Mouse (Mus musculus) spleen, adult 2 months (tissue): ENCODE measurements around the gene Otop1. TPM values are rescaled to one million over a fixed set of nuclear protein-coding genes. Genes with fewer than 3 reads are reported as not detected.

ENCODE experiments used
- DNase-seq, 2 experiments: peaks; one replicate each; pipeline versions ENCODE4 v3.0.0 to v3.0.0-alpha.2; 2012 to 2021; ENCODE audit warnings: low spot score in 2 of 2, low read depth in 1 of 2
- H3K27ac ChIP-seq: fragments of 200-500 bp; 2 replicates; pipeline ENCODE4 v1.5.1; 2012; ENCODE audit warnings: low read length, inconsistent platforms; ENCODE audit not compliant: insufficient read depth
- H3K27me3 ChIP-seq: fragments of 200-500 bp; 2 replicates; pipeline ENCODE4 v1.6.1; 2012; ENCODE audit warnings: mild to moderate bottlenecking, moderate library complexity, low read length, inconsistent platforms; ENCODE audit not compliant: control insufficient read depth, insufficient read depth
- H3K36me3 ChIP-seq: fragments of 200-500 bp; 2 replicates; pipeline ENCODE4 v1.6.1; 2012; ENCODE audit warnings: mild to moderate bottlenecking, low read length, inconsistent platforms; ENCODE audit not compliant: control insufficient read depth, insufficient read depth
- H3K4me1 ChIP-seq: fragments of 200-500 bp; 2 replicates; pipeline ENCODE4 v1.6.1; 2011; ENCODE audit warnings: inconsistent platforms; ENCODE audit not compliant: control insufficient read depth, insufficient read depth, insufficient read length
- H3K4me3 ChIP-seq: fragments of 200-500 bp; 2 replicates; pipeline ENCODE4 v1.5.1; 2011; ENCODE audit warnings: mild to moderate bottlenecking, inconsistent platforms; ENCODE audit not compliant: insufficient read depth, insufficient read length; ENCODE audit errors: extremely low read depth
- CTCF ChIP-seq: fragments of 200-500 bp; IDR thresholded peaks from 2 replicates; pipeline ENCODE4 v1.5.1; 2011; ENCODE audit warnings: mild to moderate bottlenecking, inconsistent platforms; ENCODE audit not compliant: insufficient read depth, insufficient read length, insufficient replicate concordance; ENCODE audit errors: extremely low read depth
- POLR2A ChIP-seq: fragments of 200-500 bp; IDR thresholded peaks from 2 replicates; pipeline ENCODE4 v1.6.1; 2011; ENCODE audit warnings: low read depth, low read length, inconsistent platforms
- WGBS: fragments of 180-500 bp; shearing (Covaris S2); methylation state at CpG from one replicate; pipeline ENCODE4 v1.1.7; 2018; 5-methylcytosine and 5-hydroxymethylcytosine counted together
- polyA plus RNA-seq: library from polyadenylated mRNA; depleted of rRNA; stranded (reverse); fragments of >200 nt; gene quantifications from 2 replicates; pipeline ENCODE4 v1.2.3, GENCODE M21; 2012; rRNA removed

Otop1 gene
- polyA plus RNA-seq, 1 experiment = 0.04 TPM

DNA sequence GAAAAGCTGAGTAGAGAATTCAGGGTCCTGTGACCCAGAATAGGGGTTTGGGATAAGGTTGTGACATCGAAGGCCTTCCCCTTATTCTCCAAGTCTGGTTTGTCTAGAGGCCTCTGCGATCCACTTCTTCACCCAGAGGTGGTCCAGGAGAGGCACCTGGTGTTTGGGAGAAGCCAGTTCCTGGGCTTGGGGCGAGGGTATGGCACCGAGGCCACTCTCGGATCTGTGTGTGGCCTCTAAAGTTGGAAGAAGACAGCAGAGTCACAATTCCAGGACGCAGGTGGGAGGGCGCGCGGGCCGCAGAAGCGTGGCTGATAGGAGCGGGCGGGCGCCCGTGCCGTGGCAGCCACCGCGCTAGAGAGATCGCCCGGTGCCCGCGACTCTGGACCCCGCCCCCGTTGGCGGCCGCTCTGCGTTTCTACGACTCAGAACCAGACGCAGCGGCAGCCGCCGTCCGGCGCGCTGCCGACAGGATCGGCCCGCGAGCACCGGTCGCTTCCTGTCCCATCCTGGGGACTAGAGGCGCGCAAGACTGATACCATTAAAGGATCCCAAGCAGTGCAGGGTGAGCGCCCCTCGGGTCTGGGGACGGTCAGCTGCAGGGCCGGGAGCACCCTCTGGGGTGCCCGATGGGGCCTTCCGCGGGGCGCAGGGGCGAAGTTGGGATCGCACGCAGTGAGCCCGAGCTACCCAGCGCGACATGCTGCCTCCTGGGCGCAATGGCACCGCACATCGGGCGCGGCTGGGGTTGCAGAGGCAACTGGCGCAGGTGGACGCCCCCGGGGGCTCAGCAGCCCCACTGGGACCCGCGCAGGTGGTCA, 43.4 kb downstream of the Otop1 start, which contains the start of gene Drd5:
Drd5 (plus strand) TSS at position 402 of the 821 bp plus-strand sequence.
- no peak for DNase-seq
- no peak within 1 kb of the TSS for H3K27ac ChIP-seq
- no peak for TF ChIP-seq POLR2A
- TF ChIP-seq CTCF = no peak
- H3K4me3 ChIP-seq = no peak within 1 kb of the TSS; the same call in 1 of the 2 replicates
- H3K36me3 ChIP-seq = no peaks in the 10 kb centered on the region
- 5% methylated on average over 66 of the region's 67 CpGs for WGBS
- no peaks in the 10 kb centered on the region; the same call in none of the 2 replicates for H3K4me1 ChIP-seq
- peaks cover 2% of the 10 kb centered on the region; the same call in 1 of the 2 replicates for H3K27me3 ChIP-seq

GRCm38 (mm10) chr5:38333381-38333780, 57.6 kb downstream of the Otop1 start:
- TF ChIP-seq POLR2A (no peak), CTCF (no peak)
- 12% methylated on average over 4 of the region's 4 CpGs for WGBS
- Histone ChIP-seq H3K27ac (no peak overlapping the region), H3K36me3 (no peaks in the 10 kb centered on the region), H3K4me3 (no peak overlapping the region), H3K4me1 (no peaks in the 10 kb centered on the region), H3K27me3 (no peaks in the 10 kb centered on the region)
- DNase-seq = peak in 1 of 2 experiments; percentile 22

DNA sequence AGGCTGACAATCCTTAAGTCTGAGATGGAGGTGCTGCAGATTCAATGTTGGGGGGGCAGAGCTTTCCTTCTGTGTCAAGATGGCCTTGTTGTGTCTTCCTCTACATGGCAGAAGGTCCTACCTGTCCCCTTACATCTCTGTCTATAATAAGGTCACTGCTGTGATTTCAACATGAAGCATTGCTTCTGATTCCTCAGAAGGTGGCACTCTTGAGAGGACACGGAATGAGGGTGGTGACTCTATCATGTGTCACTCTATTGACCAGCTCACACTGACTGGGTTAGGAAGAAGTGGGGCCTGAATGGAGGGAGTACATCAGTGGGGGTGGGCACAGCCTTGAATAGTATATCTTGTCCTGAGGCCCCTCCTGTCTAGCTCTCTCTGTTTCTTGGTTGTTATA, 58.8 kb downstream of the Otop1 start:
- TF ChIP-seq POLR2A (no peak), CTCF (no peak)
- 37% methylated on average over 1 of the region's 1 CpGs for WGBS
- no peak for DNase-seq
- Histone ChIP-seq H3K27ac (no peak overlapping the region), H3K4me3 (no peak overlapping the region), H3K4me1 (no peaks in the 10 kb centered on the region), H3K27me3 (no peaks in the 10 kb centered on the region), H3K36me3 (no peaks in the 10 kb centered on the region)

DNA sequence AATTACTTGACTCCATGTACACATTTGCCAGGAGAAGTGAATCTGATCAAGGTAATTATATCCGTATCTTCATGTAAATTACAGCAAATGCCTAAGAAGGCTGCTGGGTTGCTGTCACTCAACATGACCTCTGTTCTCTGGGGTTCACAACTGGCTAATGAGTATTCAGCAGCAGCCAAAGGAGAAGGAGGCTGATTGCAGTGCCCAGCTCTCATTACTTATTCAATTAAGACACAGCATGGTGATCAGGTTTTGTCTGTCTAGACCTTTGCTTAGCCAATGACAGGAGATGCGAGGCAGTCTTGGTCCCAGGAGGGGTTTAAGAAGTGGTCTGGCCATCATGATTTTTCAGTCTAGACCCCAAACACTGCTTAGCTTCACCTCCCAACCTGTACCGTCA, 67.3 kb downstream of the Otop1 start:
- no peak for TF ChIP-seq CTCF
- no peak overlapping the region for H3K4me3 ChIP-seq
- 84% methylated on average over 3 of the region's 3 CpGs for WGBS
- H3K27me3 ChIP-seq = no peaks in the 10 kb centered on the region
- DNase-seq = no peak
- H3K27ac ChIP-seq = no peak overlapping the region
- no peaks in the 10 kb centered on the region for H3K4me1 ChIP-seq
- H3K36me3 ChIP-seq = no peaks in the 10 kb centered on the region

DNA sequence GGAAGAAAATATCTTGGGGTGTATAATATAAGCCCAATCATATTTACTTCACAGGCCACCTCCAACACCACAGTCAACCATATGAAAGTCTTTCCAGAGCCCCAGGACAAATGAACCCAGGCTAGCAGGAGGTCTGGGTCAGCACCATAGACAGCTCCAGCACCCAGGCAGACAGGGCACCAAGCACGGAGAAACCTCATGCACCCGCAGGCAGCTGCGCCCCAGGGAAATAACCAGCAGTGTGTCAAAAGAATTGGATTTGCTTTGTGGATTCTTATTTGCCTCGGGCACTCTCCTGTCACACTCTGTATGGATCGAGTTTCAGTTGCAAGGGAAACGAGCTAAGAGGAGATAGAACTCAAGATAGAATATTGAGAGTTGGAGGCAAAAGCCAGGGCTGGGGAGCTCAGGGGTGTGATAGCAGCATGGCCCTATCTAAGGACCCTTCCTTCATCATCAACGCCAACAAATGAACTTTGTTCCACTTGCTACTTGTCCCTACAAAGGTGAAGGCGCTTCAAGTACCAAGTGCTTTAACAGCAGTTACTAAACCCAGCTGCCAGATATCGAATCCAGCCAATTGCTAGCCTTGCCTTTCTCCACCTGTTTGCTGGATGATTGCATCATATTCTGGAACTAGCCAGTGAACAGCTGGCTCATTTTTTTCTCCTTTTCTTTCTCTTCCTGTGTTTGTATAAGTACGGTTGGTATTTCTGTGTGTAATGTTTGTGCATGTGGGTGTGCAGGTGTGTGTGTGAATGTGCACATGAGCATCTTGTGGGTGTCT, 71.1 kb downstream of the Otop1 start:
- 38% methylated on average over 10 of the region's 10 CpGs for WGBS
- no peak for DNase-seq
- TF ChIP-seq CTCF (no peak), POLR2A (no peak)
- H3K36me3 ChIP-seq = no peaks in the 10 kb centered on the region
- no peak overlapping the region for H3K27ac ChIP-seq
- no peak overlapping the region for H3K4me3 ChIP-seq
- no peaks in the 10 kb centered on the region for H3K27me3 ChIP-seq
- no peaks in the 10 kb centered on the region for H3K4me1 ChIP-seq

DNA sequence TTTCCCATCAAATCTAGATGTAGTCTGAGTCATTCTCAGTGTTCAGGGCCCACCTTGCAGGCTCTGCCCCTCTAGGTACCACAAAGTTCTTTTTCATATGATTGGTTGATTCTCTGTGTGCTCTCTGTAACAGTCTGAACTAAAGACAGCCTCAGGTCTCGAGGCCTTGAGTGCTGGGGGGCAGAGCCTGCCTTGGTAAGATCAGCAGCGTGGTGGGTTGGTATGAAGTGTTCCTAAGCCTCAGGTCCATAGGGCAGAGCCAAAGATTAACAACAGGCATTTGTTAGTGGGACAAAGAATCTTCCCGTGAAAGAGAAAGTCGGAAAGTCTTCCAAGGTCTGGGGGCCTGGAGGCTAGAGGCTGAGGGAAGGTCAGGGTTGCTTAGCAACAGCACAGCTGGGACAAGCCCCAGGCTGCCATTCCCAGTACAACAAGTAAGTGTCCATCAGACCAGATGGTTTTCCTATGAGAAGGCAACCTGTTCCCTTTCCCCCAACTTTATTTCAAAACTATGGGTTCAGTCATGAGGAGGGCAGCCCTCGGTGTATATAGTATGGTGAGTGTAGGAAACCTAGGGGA, 74.7 kb downstream of the Otop1 start:
- H3K4me3 ChIP-seq = no peak overlapping the region
- no peak for DNase-seq
- 86% methylated on average over 5 of the region's 5 CpGs for WGBS
- no peaks in the 10 kb centered on the region for H3K36me3 ChIP-seq
- no peaks in the 10 kb centered on the region for H3K27me3 ChIP-seq
- no peak for TF ChIP-seq CTCF
- no peak for TF ChIP-seq POLR2A
- H3K27ac ChIP-seq = no peak overlapping the region
- no peaks in the 10 kb centered on the region for H3K4me1 ChIP-seq

Other genes with a start within 250 kb of the Otop1 start
- gene Stx18, start 237.2 kb upstream of the Otop1 start, polyA plus RNA-seq = 9.1 and 10.2 TPM in 2 replicates
- 2.8 and 4.3 TPM in 2 replicates for gene Nsg1, start 116.1 kb upstream of the Otop1 start, polyA plus RNA-seq
- gene Zbtb49, start 55.5 kb upstream of the Otop1 start, polyA plus RNA-seq = 17.2 and 21.1 TPM in 2 replicates
- gene Lyar, start 55.5 kb upstream of the Otop1 start, polyA plus RNA-seq = 3.1 and 3.9 TPM in 2 replicates
- 21.4 and 21.7 TPM in 2 replicates for gene Tmem128, start 15.8 kb upstream of the Otop1 start, polyA plus RNA-seq
- 0.98 and 1.2 TPM in 2 replicates for gene Drd5, start 43.4 kb downstream of the Otop1 start, polyA plus RNA-seq
- gene Slc2a9, start 227.2 kb downstream of the Otop1 start, polyA plus RNA-seq = 3.2 and 3.3 TPM in 2 replicates